Mouse (Mus musculus): Measurements from ENCODE around the gene Ube2b.
A peak's percentile ranks its signal among the peaks of the same experiment; 100 is the strongest.

The Ube2b gene

DNA sequence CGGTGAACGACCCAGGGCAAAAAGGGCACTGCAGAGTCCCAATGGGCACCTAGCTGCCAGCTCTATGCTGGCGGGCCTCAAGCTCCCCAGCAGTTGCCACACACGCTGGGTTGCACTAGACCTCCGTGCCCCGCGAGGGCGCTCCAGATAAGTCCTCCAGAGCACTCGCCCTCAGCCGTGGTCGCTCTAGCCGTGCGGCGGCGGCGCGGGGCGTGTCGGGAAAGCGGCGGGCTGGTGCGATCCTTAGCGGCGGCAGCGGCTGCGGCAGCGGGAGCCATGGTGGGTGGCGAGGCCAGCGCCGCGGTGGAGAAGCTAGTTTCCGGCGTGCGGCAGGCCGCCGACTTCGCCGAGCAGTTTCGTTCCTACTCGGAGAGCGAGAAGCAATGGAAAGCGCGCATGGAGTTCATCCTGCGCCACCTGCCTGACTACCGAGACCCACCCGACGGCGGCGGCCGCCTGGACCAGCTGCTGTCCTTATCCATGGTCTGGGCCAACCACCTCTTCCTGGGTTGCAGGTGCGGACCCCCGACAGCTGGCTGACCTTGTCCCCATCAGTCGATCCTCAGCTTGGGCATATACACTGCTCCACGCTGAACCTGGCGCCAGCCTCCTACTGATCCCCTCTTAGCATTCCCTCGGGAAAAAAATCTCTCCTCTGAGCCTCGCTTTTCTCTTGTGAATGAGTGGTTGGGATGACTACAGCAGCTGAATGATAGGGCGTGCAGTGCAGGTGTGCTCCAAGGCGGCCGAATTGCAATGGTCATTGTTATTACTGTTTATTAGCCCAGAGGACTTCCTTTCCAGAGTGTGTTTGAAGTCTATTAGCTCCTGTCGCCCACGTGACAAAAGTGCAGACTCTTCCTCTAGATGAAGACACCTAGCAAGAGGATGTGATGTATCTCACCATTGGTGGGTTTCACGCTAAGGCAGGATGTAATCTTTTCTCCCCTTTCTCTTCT lies 32.8 kb downstream of the Ube2b start, which contains the start of gene Cdkn2aipnl:
Cdkn2aipnl (plus strand) TSS at position 219 of the 959 bp plus-strand sequence.
- peak; percentile 96 for DNase-seq

- DNase-seq, result no peak
Measured at GRCm38 (mm10) chr11:51966651-51967050, 33.9 kb downstream of the Ube2b start.

DNA sequence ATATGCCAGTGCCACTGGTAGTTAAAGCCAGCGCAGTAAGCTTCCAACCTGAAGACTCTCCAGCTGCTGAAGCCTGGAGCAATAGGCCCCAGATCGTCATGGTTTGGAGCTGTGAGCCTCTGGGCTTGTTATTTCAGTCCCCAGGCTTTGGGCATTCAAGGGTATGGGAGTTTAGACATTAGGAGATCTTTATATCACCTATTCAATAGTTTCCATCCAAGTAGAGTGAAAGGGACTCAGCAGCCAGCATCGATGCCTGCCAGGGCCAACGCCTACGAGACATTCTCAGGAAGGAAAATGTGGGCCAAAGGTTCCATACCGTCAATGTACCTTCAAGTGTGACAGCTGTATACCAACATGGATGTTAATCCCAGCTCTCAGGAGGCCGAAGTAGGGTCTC lies 38.3 kb downstream of the Ube2b start:
- no peak for DNase-seq

DNA sequence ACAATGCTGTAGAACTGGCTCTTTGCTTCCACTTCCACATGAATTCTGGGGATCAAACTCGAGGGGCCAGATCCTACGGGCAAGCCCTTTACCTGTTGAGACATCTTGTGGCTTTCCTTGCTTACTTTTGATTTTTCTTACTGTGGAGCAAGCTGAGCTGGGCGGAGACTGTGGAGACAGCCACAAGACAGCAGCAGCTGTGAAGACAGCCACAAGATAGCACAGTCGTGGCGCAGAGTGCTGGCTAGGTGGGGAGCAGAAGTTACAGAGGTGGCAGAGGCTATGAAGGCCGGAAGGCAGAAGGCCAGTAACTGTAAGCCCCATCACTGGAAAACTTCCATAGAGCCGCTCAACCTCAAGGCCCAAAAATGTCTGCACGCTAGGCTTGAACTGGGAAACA lies 38.8 kb downstream of the Ube2b start:
- no peak for DNase-seq

- no peak for DNase-seq
Measured at GRCm38 (mm10) chr11:51960967-51961471, 39.5 kb downstream of the Ube2b start.

DNA sequence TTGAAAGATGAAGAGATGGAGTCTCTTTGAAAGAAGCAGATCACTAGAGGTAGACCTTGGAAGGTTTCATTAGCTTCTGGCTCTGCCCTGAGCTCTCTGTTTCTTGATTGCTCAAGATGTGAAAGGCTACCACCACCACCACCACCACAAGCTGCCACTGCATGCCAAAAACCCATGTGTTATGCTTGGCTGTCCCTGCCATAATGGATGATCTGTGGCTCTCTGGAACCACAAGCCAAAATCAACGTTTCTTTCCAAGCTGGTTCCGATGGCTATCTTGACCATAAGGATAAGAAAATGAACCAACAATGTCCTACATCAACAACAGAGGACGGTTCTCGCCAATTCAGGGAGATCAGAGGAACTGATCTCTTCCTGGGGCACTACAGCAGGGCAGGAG lies 40.5 kb downstream of the Ube2b start:
- no peak for DNase-seq

DNA sequence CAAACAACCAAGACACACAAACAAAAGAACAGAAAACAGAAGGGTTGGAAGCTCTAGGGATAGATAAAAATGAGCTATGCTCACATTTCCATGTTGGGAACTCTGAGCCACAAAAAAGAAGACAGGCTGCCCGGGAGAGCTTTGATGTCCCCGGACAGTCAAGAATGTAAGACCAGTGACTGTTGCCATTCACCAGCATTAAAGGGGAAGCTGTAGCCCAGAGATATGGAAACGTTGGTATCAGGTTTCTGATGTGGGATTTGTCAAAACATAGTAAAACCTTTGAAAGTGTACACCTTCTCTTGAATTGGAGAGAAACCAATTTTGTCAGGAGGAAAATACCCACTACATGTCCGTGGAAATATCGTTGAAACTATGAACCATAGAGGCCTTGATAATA lies 41.1 kb downstream of the Ube2b start:
- DNase-seq, result no peak

GRCm38 (mm10) chr11:51957760-51958159 lies 42.8 kb downstream of the Ube2b start:
- no peak for DNase-seq

GRCm38 (mm10) chr11:51956112-51956511 lies 44.5 kb downstream of the Ube2b start:
- no peak for DNase-seq

DNA sequence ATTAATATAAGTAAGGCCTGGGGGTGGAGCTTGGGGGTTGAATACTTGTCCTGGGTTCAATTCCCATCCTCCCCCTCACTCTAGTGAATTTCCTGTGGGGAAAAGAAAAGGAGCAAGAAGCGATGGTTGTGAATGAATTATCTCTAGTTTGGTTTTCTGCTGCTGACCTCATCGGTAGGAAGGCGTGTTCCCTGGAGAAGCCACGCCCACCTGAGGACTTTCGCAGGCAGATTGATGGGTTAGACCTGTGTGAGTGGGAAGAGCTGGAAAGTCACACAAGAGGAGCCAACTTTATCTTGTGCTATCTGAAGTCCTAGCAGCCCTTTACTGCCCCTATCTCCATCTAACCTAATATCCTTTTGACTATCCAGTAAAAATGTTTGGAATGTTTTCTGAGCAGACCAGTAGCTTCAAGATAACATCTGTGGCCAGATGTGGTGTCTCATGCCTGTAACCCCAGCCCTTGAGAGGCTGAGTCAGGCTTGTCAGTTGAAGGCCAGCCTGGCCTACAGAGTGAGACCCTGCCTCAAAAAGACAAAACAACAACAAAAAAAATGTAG lies 48.6 kb downstream of the Ube2b start:
- DNase-seq, result no peak

DNA sequence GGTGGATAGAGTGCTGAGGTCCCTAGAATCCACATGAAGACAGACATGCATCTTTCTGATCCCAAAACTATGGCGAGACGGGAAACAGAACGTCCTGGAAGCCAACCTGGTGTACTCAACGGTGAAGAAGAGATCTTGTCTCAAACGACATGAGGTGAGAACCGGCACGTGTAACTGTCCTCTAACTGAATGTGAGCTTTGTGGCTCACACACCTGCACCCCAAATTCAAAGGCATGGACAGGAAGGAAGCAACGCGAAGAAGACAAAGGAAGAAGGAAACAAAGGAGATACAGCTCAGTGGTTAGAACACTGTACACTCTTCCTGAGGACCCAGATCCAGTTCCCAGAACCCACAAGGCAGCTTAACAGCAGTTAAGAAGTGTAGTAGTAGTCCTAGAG lies 50.6 kb downstream of the Ube2b start:
- no peak for DNase-seq

DNA sequence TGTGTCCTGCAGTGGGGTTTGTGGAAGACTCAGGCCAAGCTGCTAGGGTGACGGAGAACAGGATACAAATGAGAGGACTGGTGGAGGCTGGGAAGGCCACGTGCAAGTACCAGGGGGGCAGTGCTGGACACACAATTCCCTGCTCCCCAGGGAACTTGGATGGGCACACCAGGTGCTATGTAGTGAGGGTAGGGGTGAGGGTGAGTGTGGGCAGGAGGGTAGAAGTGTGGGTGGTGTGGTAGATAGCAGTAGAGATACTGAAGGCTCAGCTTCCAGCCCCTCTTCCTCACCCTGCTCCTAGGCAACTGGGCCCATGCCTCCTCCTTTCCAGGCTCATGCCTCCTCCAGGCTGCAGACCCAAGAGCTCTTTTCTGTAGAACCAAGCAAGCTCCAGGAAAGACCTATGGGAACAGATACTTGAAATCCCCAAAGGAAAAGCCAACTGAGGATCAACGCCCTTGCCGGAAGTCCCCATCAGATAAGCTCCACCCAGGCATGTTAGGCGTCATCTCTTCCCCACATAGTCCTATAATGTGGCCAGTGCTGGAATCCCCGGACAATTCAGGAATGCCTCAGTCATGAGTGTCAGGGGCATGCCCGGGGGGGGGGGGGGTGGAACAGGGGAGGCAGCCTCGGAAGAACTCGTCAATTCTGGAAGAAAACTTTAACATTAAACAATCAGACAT lies 51.3 kb downstream of the Ube2b start:
- DNase-seq, result no peak

GRCm38 (mm10) chr11:51946144-51946543 lies 54.4 kb downstream of the Ube2b start:
- DNase-seq, result no peak

DNA sequence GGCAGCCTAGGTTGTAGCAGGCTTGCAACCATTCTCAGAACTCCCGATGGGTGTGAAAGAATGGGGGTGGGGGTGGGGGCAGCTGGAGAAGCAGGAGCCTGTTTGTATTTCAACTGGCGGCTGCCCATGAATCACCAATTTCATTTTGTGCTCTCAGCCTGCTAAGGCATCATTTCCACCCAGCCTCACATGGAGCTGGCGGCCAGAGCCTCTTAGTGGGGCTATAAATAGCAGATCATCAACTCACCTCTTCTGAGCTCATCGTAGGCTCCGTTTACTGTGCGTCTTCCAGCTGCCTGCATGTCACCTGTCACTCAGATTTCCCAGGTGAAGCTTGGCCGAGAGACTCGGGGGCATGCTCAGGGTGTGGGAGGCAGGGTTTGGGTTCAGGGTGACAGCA lies 55.0 kb downstream of the Ube2b start:
- DNase-seq, result no peak

DNA sequence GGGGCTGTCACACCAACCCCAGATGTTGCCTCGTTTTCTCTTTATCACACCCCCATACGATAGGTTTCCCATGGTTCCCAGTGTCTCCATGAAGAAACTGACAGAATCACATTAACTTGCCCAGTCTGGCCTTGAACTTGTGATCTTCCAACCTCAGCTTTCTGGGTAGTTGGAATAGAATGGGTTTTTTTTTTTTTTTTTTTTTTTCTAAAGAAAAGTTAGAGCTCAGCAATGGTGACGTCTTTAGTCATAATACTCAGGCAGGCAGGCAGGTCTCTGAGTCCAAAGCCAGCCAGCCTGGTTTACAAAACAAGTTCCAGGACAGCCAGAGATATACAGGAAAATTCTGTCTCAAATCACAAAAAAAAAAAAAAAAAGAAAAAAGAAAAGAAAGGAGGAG lies 56.3 kb downstream of the Ube2b start:
- DNase-seq, result no peak

DNA sequence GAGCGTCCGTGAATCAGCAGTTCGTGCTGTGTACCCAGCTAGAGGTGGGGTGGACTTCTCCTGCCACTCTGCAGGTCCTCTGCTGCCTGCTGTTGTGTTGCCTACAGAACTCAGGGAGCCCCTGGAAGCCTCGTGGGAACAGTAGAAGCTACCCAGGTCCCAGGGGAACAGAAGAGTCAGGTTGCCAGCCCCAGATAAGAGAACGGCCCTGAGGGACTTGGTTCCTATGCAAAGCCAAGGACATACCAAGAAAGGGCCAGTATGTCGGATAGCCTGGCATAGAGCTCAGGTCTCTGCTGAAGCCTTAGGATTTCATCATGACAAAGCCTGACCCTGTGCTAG lies 57.1 kb downstream of the Ube2b start:
- DNase-seq, result no peak

- DNase-seq, result no peak
Measured at GRCm38 (mm10) chr11:51942602-51943499, 57.7 kb downstream of the Ube2b start.

- DNase-seq, result no peak
Measured at GRCm38 (mm10) chr11:51940511-51940955, 60.0 kb downstream of the Ube2b start.

GRCm38 (mm10) chr11:51939590-51939955 lies 61.0 kb downstream of the Ube2b start:
- DNase-seq, result no peak

DNA sequence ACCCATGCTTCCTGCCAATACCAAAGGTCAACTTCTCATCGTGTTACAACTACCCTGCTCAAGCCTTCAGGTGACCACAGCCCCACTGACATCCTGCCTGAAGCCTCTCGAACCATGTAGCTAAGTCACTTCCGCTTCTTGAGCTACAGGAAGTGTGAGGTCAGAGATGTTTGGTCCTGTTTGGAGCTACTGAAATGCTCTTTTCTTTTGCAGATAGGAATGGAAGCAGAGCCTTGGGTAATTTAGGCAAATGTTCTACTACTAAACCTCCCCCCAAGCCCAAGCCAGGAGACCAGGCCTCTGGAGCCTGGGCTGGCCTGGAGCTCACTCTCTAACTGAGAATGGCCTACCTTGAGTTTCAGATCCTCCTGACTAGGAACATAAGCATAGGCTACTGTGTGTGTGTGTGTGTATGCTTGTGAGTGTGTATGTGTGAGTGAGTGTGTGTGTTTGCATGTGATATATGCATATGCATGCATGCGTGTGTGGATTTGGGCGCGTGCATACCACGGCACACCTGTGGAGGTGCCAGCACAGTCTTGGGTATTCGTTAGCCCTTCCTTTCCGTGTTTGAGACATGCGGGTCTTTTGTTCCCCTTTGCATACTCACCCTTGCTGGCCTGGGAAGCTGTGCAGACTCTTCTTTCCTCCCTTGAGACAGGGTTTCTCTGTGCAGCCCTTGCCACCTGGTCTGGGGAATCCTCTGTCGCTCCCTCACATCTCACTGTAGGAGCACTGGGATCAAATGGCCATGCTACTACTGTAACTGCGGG lies 61.6 kb downstream of the Ube2b start:
- no peak for DNase-seq

- DNase-seq, result no peak
Measured at GRCm38 (mm10) chr11:51937361-51937781, 63.2 kb downstream of the Ube2b start.

Data from embryo, embryonic 11 days (tissue).